Mouse (Mus musculus) B cell, adult 2 months (primary cell): ENCODE measurements at regions not wholly inside any gene's neighbourhood (a gene's known extent, or its start where the extent isn't known, plus 50 kb on each side); places are given as distances from the start of the nearest gene placed in this dataset.

ENCODE experiments used
- DNase-seq, 2 experiments: peaks; one replicate each; pipeline ENCODE4 v3.0.0; 2022

DNA sequence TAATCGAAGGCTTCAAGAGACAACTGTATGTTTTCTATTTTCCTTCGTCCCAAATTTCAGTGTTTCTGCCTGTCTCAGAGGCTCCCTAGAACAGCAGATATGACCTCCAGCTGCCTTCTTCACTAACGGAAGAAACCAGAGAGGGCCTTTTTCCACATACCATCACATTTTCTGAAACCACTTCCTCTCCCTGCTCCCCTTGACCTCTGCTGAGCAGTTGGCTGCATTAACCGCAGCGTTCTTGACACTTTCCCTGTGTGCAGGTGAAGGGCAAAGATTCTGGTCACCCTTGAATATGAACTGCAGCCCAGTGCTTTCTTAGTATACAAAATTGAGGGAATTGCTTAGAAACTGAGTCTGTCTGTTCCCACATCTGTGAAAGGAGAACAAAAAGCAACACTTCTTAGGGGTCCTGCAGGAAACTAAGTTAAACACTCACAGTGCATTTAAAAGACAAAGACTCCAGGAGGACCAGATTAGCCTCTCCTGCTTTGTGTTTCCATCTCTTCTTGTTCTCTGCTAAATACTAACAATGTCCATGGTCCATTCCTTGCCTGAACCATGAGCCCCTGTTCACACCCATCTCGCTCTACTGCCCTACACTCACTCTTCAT lies 98.4 kb downstream of the Akap11 start:
- no peak for DNase-seq

DNA sequence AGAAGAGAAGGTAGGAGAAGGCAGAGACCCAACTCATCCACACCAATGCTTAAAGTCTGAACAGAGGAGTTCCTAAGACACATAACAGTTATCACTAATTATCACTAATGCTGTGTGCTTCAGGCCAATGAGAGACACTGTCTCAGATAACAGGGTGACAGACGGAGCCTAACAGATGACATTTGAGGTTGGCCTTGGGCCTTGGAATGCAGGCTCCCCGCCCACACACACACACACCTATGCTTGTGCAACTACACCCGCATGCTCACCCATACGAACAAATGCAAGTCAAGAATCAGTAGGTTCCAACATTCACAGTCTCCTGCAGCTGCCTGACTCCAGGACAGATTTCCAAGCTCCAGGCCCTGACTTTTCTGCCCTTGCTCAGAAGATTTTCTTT lies 100.0 kb downstream of the Akap11 start:
- no peak for DNase-seq

DNA sequence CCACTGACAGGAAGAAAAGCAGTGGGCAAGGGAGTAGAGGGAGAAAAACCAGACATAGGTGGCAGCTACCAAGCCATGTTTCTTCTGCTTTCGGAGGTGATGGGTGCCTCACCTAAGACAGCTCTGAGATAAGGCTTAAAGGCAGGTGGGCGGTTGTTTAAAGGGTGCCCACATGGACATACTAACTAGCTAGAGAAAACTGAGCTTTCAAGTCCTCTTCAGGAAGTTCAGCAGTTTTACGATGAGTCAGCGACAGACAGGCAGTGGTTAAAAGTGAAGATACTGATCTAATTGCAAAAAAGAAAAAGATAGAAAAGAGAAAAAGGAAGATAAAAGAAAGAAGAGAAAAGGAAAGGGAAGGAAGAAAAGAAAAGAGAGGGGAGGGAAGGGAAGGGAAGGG lies 100.6 kb downstream of the Akap11 start:
- DNase-seq, result no peak

DNA sequence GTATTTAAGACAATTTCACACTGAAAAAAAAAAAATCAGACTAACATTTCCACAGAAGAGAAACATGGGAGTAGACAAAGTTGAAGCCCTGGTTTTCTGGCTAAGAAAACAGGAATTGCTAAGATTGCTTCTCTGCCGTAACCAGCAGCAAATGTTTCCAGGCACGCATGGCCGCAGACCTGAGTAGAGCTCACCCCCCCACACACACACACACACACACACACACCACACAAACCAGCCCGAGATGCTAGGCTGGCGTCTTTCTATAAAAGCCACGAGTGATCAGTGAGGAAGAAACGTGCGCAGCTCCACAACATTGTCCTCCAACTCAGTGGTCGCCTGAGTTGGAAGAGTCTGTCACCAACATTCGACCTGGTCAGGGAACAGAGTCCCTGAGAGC lies 101.0 kb downstream of the Akap11 start:
- DNase-seq, result no peak

DNA sequence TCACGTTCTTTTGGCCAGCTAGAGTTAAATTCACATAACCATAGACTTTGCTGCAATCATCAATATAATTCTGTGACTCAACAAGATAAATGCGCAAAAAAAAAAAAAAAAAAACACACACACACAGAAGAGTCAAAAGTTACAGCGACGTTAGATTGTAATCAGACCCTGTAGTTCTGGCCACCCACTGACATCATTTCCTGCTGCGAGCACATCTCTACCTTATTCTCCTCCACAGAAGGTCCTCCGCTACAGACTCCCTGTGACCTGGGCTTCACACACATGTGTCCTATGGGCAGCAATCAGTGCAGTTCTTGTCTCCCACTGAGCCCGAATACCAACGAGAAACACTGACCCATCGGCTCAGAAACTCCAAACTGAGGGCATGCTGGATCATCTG lies 101.9 kb downstream of the Akap11 start:
- no peak for DNase-seq

DNA sequence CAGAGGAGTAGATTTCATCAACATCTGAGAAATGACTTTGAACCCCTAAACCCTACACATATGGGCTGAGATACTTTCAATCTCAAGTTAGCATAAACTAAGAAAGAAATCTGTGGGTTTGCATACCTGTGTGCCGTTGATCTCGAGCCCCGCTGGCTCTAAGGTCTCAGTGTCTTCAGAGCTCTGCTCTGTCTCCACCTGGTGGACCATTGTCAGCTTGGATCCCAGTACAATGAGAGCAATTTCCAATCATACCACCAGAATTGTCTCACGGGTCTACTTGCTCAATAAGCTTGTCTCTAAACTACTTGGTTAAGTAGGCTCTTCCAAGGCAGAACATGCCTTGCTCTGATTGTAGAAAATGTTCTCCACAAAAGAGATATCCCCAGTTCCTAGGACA lies 102.5 kb downstream of the Akap11 start:
- DNase-seq, result no peak

DNA sequence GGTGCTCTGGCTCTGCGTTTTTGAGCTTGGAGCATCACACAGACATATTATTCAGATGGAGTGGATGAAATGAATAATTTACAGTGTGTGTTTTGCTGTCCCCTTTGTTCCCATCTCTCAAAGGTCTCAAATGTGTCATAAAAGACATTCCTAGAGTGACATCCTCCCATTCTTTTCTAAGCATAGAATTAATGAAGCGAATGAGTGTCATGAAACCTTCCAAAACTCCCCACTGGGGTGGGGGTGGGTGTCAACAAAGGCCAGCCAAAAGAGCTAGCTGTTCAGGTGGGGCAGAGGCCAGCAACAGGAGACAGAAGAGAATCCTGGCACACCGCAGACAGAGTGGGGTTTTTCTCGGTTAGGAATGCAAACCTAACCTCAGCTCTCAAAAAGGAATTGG lies 104.1 kb downstream of the Akap11 start:
- no peak for DNase-seq

DNA sequence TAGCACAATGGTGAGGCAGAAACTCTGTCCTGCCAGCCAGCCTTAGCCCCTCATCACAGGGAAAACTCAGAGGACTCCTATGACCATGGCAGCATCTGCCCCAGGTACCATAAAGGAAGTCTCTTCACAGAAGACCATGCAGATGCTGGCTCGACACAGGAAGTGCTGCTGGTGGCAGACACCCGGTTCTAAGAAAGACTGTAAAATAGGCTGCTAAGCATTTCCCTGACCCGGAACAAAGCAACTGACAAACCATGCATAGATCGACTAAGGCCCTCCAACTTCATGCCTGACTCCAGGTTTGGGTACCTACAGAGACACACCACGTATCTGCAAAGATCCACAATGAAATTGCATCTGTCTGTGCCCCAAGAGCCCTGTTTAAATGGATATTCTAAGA lies 104.7 kb downstream of the Akap11 start:
- no peak for DNase-seq

DNA sequence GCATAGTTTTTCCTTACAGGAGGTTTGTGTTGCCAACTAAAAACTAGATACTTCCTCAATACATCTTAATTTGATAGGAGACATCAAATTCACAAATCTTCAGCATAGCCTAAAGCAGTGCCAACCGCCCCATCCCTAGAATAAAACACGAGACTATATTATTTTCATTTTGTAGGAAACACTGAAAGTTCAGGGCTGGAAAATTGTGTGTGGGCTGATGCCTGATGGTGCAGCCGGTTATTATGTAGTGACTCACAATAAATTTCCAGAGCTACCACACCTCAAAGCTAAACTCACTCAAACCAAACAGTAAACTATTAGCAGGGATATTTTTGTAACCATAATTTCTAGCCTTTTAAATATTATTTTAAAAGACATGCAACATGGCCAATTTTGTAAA lies 105.2 kb downstream of the Akap11 start:
- DNase-seq, result no peak

DNA sequence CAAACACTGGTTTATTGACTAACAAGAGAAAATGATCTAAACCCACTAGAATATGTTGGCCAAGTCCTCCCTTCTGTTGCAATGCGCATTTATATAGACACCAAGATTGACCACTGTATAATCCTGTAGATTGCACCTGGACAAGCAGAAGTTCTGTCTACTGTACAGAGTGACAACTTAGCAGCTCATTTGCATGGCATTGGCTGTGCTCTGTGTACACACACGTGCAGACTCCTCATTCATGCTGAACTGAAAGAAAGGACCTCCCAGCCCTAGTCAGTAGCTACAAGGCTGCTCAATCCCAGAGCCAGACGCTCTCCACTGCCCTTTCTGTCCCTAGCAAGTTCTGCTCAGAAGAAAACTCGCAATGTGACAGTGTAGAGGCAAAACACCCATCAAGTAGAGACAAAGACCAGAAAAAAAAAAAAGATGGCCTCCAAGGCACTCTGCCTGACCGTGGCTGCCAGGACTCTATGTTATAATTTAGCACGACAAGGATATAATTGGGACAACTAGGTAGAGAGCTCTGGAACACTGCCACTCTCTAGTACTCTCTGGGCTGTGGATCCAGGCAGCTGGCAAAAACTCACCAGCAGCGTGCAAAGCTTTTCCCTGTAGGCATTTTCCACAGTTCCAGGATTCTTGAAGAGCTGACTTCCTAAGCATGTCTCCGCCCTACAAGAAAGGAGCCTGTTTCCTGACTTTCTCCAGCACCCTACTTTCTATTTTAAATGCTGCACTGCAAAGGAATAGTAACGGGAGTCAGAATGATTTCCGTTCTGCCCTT lies 108.2 kb downstream of the Akap11 start:
- no peak for DNase-seq

DNA sequence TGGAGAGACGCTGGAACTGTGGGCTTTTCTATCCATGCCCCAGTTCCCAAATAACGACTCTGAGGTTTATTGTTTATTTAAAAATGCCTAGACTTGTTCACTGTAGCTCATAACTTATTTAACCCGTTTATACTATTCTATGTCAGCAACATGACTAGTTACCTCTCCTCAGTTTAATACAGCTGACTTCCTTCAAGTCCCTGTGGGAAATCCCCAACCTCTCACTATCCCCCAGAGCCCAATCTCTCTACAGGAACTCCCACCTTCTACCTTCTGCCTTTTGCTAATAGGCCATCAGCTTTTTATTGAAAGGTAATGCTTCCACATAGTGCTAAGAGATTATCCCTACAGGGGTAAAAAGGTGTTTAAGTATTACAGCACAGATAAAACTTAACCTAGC lies 109.5 kb downstream of the Akap11 start:
- no peak for DNase-seq

DNA sequence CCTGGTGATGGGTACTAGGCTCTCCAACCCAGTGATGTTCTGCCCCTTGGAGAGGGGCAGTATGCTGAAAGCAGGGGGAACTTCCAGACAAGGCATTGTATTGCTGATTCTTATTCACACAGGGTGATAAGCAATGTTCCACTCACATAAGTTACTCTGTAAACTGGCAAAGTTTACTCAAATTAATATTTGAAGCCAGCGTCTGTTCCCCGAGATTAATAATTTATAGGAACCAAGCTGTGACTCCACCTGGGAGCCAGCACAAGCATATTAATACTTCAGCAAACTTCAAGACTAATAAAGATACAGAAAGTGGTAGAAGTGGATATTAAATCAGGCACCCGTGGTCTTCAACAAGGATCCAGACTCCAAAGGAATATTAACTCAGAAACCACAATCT lies 114.0 kb downstream of the Akap11 start:
- no peak for DNase-seq

DNA sequence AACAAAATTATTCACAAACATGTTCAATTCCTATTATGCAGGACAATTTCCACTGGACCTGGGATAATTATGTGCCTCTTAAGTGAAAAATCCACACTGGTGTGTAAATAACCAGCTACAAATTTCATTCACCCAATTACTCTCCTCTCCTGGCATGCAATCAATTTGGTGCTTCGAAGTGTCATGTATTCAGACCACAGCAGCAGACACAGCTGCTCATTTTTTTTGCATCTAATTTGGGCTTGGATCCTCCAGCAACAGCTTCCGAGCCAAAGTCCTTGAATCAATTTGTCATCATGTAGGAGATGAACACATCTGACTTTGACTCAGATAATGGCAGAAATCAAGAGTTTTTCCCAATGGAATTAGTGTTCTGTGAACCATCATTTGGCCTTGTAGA lies 113.1 kb upstream of the Tnfsf11 start:
- no peak for DNase-seq

DNA sequence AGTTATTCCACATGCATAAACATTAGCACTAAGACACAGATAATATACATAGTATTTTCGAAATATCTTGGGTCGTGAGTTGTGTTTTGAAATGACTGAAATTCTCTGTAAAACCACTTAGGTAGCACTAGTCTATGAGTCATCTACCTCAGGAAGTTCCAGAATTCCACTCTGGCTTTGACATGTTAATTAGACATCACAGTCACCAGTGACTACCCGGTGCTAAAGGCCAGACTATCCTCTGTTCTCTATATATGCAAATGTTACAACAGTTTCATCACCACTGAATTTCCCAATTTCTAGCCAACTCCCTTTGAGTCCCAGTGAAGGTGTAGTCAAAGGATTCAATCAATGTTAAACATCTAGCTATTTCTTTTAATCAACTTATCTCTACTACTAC lies 112.3 kb upstream of the Tnfsf11 start:
- no peak for DNase-seq

DNA sequence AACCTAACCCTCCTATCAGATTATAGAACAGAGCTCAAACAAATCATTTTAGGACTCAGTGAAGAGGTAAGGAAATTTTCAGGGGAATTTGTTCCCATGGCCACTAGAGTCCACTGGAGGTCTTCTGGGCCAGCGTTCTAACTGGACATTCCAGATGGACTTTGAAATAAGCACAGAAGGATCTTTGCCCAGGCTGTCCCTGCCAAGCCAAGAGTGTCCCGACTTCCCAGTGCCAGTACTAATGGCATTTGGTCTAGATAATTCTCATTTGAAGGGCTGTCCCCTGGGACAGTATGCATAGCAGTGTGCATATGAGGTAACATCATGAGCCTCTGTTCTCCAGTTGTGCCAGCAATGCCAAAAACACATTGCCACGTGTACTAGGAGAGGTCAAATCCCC lies 97.7 kb upstream of the Tnfsf11 start:
- no peak for DNase-seq

DNA sequence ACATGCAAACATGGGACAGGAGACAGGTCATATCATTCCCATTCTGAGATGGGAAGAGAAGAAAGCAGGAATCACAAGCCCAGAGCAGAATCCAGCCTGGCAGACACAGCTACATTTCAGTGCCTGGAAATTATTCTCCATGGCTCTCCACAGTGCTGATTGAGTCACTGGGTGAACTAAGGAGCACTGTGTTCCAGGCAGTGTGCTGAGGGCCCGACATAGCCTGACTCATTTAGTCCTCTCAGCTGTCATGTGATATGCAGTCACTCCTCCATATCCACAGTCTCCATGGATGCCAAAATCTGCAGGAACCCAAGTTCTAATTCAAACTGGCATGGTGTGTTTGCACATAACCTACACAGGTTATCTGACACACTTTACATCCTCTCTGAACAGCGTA lies 90.1 kb upstream of the Tnfsf11 start:
- no peak for DNase-seq

DNA sequence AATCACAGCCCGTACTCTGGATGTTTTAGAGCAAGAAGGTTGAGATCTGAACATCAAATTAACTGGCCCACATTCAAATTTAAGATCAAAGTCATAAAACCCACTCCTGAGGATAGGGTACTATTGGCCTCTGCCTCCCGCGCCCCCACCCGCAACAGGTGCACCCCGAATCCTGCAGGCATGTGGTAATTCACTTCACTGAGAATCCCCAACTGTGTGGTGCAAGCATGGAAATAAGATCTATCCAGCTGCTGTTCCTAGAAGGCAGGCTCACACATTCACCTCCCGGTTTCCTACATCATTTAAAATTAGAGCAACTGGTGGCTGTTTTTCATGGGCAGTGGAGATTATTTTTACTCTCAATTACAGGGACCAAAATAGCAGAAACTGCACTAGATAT lies 87.8 kb upstream of the Tnfsf11 start:
- DNase-seq, result no peak

DNA sequence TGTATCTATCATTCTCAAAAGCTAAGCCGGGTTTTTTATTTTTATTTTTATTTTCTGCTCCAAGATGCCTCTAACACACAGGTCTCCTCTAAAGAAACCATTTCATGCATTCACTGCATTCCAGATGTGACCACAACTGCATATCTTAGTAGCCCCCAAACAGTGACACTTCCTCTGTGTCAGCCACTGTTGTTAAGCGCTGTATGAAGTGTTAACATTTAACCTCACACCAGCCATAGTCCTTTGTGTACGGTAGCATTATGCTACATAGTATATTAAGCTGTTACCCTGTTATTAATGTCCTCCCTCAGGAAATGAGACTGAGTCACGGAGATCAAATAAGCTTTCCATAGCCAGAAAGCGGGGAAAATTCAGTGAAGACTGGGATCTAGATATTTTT lies 79.2 kb upstream of the Tnfsf11 start:
- DNase-seq, result no peak

DNA sequence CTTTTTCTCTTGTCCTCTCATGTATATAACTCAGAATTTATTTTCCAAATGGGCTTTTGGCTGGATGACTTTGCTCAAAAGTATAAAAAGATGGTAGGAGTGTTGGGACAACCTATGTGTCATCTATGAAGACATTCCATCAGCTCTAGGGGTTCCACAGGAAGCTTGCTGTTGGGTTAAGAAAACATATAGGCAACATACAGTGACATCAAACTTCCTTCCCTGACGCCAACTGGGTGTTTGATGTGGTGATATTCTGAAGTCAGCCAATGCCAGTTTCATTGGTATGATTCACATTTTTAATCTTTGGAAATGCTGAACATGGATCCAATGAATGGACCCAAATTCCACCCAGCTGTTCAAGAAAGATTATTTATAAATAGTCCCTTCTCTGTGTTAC lies 76.5 kb upstream of the Tnfsf11 start:
- no peak for DNase-seq

DNA sequence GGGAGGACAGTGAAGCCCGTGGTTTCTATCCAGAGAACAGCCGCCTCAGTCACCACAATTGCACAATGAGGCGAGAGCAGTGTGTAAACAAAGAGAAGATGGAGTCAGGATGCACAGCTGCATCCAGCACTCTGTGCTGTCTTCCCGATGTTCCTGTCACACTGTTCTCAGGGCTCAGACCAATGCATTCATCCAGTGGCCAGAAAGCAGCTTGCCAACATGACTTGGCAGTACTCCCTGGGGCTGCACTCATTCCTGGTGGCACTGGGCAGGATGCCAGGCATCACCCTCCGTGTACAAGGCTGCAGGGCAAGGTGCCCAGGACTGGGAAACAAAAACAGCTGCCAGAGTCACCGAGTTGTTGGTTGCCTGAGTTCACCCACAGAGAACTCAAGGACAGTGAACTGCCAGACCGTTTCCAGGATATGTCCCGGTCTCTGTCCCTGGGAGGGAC lies 75.4 kb upstream of the Tnfsf11 start:
- DNase-seq, result no peak

DNA sequence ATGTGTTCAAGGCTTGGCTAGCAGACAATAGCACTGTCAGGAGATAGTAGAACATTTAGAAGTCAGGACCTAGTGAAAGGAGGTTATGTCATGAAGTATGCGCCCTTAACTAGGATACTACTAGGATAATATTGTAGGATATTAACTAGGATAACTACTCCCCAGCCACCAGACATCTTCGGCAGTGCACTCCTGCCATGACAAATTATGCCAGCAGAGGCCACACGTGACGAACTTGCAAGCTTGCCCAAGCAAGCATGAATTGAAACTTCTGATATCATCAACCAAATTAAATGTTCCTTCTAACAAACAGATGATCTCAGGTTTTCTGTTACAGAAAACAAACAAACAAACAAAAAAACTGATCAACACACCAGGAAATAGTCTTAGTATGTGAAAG lies 72.2 kb upstream of the Tnfsf11 start:
- no peak for DNase-seq

DNA sequence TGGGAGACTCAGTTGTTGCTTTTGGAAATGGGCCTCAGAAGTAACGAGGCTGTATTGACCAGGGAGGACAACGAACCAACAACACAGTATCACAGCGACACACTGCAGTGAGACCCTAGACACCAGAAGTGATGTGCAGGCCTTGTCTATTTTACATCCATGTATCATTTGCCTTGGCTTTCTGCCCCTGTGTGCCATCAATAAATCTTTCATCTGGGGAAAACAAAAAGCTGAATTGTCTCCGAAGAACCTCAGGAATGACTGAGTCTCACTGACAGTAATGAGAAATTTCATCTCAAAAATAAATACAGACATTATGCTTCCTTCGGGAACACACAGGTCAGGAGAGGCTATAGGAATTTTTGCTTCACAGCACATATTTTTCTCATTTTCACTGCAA lies 68.7 kb upstream of the Tnfsf11 start:
- DNase-seq, result no peak

DNA sequence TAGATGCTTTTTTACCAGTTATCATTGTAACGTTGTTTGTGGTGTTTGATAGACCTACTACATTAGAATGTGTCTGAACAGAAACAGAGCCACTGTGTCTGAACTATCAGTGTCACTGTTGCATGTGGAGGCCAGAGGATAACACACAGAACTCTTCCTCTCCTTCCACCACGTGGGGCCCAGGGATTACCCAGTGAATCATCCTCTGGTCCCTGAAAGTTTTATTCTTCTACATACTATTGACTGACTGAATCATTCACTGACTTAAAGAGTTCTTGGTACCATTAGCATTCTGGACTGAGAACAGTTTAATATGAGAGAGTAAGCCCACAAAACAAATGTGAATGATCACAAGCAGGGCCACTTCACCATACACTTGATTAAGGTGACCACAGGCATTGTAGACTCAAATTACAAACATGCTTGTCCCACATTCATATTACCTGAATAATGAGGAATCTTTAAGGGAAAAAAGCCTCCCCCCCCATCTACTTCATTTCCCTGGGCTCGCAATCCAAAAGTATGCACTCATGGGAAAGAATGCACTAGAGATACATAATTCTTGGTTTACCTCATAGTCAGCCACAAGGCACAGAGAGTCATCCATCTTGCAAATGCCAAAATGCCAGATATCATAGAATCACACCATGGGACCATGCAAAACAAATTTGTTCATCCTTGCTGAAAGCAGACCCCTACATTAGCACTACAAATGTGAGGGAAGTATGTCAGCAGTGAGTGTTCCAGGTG lies 68.1 kb upstream of the Tnfsf11 start:
- no peak for DNase-seq

DNA sequence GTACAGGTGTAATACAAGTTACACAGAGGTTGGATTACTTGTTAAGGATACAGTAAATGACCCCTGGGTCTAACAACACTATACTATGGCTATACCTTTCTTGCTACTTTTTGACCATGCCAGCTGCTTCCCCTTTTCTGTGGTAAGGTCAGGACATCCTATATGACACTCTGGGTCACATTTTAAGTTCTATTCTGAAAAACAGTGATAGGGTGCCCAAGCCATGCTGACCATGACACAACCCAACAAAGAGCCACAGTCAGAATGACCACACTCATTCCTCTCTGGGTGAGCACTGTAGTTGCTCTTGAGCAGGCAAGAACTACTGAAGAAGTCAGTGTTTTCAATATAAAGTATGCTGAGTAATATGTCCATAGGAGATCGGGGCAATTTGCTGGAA lies 64.3 kb upstream of the Tnfsf11 start:
- DNase-seq, result peak in 1 of 2 experiments; percentile 4
